Mouse (Mus musculus) ZHBTc4 (cell line): ENCODE measurements at regions not wholly inside any gene's neighbourhood (a gene's known extent, or its start where the extent isn't known, plus 50 kb on each side); places are given as distances from the start of the nearest gene placed in this dataset.
A peak's percentile ranks its signal among the peaks of the same experiment; 100 is the strongest.

Experiments
- DNase-seq: peaks from one replicate; pipeline ENCODE4 v3.0.0-alpha.2; 2011; ENCODE audit warnings: low read depth, low spot score

- DNase-seq = no peak
These were observed 270.1 kb downstream of the Mid1ip1 start for GRCm38 (mm10) chrX:10984894-10985293.

DNA sequence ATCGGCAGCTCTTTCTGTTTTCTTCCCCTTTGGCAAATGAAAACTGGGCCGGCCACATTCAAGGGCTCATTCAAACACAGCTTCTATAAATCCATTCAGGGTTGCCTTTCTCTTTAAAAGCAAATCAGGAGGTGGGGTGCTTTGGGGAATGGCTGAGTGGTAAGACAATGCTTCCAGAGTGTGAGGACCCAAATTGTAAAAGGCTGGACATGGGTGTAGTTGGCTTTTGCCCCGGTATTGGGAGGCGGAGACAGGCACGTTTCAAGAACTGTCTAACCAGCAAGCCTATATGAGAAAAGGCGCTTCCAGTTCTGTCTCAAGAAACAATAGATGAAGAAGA is 277.0 kb downstream of the Mid1ip1 start:
- DNase-seq = no peak

DNA sequence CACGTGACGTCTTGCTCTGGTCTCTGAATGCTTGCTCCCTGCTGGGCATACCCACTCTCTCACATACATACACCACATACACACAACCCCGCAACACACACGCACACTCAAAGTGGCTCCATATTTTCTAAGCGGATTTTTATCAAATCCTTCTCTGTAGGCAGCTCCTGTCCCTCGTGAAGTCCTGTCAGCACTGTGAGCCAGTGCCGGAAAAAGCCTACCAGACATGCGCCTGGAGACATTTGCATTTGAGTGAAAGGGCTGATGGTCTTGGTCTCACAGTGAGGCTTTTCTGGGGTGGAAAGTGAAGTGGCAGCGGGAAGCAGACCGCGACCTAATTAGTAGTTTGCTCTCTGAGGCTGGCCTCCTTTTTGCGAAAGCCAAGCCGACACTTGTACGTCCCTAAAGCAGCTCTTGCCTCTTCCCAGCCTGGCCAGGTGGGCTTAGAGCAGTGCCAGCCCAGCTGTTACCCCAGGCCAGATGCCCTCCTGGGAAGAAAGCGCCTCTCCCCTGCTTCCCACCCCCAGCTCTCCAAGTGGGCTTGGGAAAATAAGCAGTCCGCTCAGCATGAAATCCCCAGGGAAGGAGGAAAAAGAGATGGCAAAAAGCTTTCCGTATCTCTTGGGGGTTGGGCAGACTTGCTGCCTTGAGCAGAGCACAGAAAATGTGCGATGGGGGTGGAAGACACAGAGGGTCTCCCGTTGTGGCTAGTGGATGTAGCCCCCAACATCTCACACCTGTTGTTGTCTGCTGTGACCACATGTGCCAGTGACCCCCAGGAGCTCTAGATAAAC is 277.6 kb downstream of the Mid1ip1 start:
- peak; percentile 41 for DNase-seq

- peak; percentile 1 for DNase-seq
These were observed 278.2 kb downstream of the Mid1ip1 start for GRCm38 (mm10) chrX:10993005-10993377.

- no peak for DNase-seq
These were observed 280.1 kb downstream of the Mid1ip1 start for GRCm38 (mm10) chrX:10994910-10995309.

DNA sequence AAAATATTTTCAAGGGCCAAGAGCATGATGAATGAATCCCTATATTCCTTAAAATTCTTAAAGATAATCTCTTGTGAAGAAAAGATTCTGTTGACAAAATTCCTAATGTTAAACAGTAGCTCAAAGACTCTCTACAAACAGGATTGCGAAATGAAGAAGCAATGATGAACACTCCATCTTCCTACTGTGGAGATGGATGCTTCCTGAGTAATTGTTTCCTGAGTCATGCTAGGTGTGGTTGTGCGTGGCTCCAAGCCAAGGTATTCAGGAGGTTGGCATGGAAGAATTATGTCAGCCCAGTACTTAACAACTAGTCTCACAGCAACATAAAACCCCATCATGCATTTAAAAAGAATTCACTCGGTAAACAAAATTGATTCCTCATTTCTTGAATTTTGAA is 286.4 kb downstream of the Mid1ip1 start:
- no peak for DNase-seq

DNA sequence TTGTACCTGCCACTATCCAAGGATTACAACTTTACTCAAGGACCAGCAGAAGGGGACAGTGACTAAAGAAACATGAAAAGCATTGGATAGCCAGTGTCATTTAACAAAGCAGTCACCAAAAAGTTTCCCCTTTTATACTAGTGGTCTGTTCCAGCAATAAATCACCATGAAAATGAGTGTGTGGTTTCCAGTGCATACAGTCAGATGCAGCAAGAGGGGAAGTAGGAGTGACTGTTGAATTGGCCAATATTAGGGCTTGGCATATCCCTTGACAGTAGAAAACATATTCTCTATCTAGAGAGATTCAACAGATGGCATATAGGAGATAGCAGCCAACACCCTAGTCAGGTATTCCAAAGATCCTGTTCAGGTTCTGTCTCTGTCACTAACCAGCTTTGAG is 259.8 kb upstream of the H2al1a start:
- no peak for DNase-seq

DNA sequence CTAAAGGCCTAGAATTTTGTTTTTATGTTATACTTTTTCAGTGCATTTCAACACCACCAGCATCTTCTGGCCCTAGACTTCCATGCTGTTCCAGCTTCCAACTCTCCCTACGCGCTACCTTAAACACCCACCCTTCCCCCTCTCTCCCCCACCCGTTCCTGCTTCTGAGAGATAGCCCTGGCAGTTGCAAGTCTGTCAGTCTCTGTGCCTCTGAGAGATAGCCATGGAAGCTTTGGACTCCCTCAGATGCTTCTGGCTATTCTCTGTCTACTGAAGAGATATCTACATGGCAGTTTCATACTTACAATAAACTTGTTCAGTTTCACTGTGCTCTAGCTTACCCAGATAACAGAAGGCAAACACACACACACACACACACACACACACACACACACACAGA is 252.3 kb upstream of the H2al1a start:
- DNase-seq = no peak

GRCm38 (mm10) chrX:11082171-11082570 is 216.9 kb upstream of the H2al1a start:
- DNase-seq = no peak

DNA sequence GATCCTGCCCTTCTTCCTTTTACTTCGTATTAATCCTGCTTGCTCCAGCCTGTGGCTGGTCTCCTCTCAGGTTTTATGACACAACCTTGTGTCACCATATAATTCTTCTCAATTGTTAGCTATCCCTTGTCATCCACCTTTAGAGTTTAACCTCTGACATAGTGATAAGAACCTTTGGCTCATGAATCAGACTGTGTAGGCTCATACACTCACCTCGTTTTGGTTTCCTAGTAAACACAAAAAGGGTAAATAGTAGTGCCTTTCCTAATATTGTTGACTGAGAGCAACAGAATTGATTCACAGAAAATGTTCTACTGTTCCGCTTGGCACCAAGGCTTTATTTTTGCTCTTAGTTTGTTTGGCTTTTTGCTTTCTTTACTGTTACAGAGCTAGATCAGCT is 216.2 kb upstream of the H2al1a start:
- no peak for DNase-seq

DNA sequence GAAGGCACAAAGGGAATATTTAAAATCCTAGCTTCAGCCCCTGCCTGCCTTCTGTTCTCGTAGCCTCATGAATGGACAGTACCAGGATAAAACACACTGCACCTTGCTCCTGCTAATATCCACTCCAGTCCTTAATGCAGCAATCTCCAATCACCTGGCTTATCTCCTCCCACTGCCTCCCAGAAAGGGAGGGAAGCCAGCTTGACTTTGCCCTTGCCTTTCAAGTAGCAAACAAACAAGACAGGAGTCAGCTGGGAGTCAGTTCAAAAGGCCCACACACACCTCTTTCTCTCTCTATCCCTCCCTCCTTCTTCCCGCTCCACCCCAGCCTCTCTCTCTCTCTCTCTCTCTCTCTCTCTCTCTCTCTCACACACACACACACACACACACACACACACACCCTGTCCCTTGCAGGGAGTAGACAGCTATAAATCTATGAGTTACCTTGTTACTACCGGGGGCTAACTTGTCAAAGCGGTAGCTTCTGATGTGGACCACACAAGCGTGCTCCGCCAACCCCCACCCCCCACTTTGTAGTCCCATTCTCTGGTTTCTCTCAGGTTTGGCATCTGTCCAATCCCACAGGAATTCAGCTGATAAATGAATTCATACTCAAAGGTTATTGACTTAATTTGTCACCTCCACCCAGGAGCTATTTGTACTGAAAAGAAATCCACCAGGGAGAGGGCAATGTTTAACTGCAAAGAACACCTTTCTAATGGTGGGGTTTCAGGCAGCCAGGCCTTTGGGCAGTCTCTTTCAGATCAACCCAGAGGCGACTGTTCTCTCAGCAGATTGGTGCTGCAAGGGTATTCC is 212.6 kb upstream of the H2al1a start:
- DNase-seq = no peak

- peak; percentile 26 for DNase-seq
These were observed 211.1 kb upstream of the H2al1a start for GRCm38 (mm10) chrX:11087913-11088312.

GRCm38 (mm10) chrX:11088506-11088905 is 210.6 kb upstream of the H2al1a start:
- DNase-seq = no peak

GRCm38 (mm10) chrX:11090432-11090831 is 208.6 kb upstream of the H2al1a start:
- peak; percentile 54 for DNase-seq

GRCm38 (mm10) chrX:11097581-11098254 is 201.3 kb upstream of the H2al1a start:
- no peak for DNase-seq

DNA sequence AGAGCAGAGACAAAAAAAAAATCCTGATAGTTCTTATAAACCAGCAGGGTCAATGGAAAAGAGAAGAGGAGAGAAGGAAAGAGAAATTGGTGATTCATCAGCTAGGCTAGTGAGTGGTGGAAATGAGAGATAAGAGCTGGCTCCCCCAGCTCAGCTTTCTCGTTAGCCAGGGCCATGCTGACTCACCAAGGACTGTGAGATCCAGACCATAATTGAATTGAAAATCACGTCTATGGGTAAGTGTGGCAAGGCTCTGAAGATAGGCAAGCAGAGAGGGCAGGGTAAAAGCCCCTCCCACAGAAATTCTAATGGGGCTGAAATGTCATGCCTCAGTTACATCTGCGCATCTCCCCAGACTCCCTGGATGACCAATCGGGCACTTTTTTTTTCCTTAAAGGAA is 200.7 kb upstream of the H2al1a start:
- no peak for DNase-seq

- peak; percentile 18 for DNase-seq
These were observed 199.6 kb upstream of the H2al1a start for GRCm38 (mm10) chrX:11099146-11100087.

- DNase-seq = no peak
These were observed 198.1 kb upstream of the H2al1a start for GRCm38 (mm10) chrX:11100935-11101334.

GRCm38 (mm10) chrX:11131253-11131652 is 167.8 kb upstream of the H2al1a start:
- no peak for DNase-seq

DNA sequence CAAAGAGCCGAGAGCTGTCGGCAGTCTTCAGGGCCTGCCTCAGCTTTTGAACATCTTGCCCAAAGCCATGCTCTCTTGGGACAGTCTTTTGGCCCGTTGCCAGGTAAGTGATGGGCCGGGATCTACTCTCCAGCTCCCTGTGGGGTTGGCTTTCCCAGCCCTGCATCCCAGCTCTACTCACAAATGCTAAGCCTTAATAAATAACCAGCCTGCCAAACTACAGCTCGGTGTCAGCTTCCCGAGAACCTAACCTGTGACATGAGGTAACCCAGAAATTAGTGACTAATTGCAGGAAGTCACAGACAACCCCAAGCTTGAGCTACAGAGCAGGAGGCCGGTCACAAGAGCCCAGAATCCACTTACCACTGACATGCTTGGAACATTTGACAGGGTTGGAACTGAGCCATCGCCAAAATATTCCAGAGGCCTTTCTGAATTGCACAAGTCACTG is 159.1 kb upstream of the H2al1a start:
- DNase-seq = no peak

DNA sequence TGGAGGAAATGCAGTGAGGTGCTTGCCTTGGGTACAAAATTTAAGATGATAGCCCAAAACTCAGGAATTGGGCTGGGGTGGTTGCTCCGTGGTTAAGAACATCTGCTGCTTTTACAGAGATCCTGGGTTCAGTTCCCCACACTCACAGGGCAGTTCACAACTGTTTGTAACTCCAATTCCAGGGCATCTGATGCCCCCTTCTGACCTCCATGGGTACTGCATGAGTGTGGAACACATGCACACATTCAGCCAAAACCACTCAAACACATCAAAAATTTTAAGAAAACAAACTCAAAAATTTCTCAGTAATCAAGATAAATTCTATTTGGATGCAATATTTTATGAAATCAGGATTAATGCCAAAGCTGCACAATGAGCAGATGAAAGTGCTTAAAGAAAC is 157.8 kb upstream of the H2al1a start:
- peak; percentile 17 for DNase-seq
